Mouse (Mus musculus): Measurements from ENCODE around the gene Ankar.

DNA sequence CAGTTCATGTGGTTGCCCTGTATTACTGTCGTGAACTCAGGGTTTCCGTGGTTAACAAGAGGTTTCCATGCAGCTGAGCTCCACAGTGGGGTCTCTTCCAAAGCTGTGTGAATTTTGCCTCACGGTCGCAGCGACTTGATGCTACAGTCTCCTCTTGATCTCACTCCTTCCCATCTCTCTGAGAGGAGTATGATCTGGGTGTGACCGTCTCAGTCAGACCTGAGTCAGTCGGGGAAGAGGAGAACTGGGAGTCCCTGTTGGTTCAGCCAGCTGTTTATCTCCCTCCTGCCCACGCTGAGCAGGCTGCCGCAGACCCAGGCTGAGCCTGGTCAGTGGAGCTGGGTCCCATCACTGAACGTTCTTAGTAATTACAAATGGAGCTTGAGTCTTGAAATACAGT is 91.2 kb downstream of the Ankar start:
- TF ChIP-seq CTCF (conservative IDR thresholded peaks at IDR 0.05; ENCODE audit: insufficient read depth, insufficient read length, low read depth, low read length) (no peak), POLR2A (IDR thresholded peaks at IDR 0.05; ENCODE audit: low read depth, low read length) (no peak)
